Mouse (Mus musculus) intestine, embryonic 15.5 days (tissue): ENCODE data around the gene Sars2. TPM values are rescaled to one million over a fixed set of nuclear protein-coding genes. Genes with fewer than 3 reads are reported as not detected.

Source experiments
- ATAC-seq: fragments of 200-750 bp; cut with Nextera tagmentation; 2 replicates; pipeline ENCODE4 v1.8.0; 2017; ENCODE audit warnings: moderate TSS enrichment, moderate library complexity
- H3K27ac ChIP-seq: fragments of 300-500 bp; sonication (generic); 2 replicates; pipeline ENCODE4 v1.5.1; 2015; ENCODE audit warnings: mild to moderate bottlenecking, inconsistent platforms
- H3K27me3 ChIP-seq: fragments of 300-500 bp; sonication (generic); replicated peaks from 2 replicates; pipeline ENCODE4 v1.6.1; 2015; ENCODE audit warnings: inconsistent platforms
- H3K36me3 ChIP-seq: fragments of 300-500 bp; sonication (generic); 2 replicates; pipeline ENCODE4 v1.6.1; 2015; ENCODE audit warnings: inconsistent platforms
- H3K4me1 ChIP-seq: fragments of 300-500 bp; sonication (generic); replicated peaks from 2 replicates; pipeline ENCODE4 v1.6.1; 2015; ENCODE audit warnings: inconsistent platforms
- H3K4me2 ChIP-seq: fragments of 300-500 bp; sonication (generic); replicated peaks from 2 replicates; pipeline ENCODE4 v1.6.1; 2015; ENCODE audit warnings: mild to moderate bottlenecking, inconsistent platforms
- H3K4me3 ChIP-seq: fragments of 300-500 bp; sonication (generic); replicated peaks from 2 replicates; pipeline ENCODE4 v1.5.1; 2015; ENCODE audit warnings: inconsistent platforms
- H3K9ac ChIP-seq: fragments of 300-500 bp; sonication (generic); 2 replicates; pipeline ENCODE4 v1.6.1; 2015; ENCODE audit warnings: inconsistent platforms
- H3K9me3 ChIP-seq: fragments of 300-500 bp; sonication (generic); 2 replicates; pipeline ENCODE4 v1.6.1; 2016; ENCODE audit warnings: inconsistent platforms
- WGBS: fragments of 180-500 bp; shearing (Covaris S2); methylation state at CpG from one replicate; pipeline ENCODE4 v1.1.7; 2015; 5-methylcytosine and 5-hydroxymethylcytosine counted together
- polyA plus RNA-seq: library from polyadenylated mRNA; unstranded; fragments of >200 nt; fragmentation: Nextera tagmentation; extraction: Ambion mirVana; gene quantifications from 2 replicates; pipeline ENCODE4 v1.2.1, GENCODE M21; 2015

Gene Sars2
- polyA plus RNA-seq, 1 experiment from 2014 or later = 22.6 TPM

GRCm38 (mm10) chr7:28788307-28789195, 46.8 kb downstream of the Sars2 start, which contains the start of gene Rinl:
Rinl (plus strand) TSS chr7:28788969.
- 61% methylated on average over 5 of the region's 5 CpGs for WGBS
- Histone ChIP-seq H3K27me3 (no peaks in the 10 kb centered on the region), H3K4me2 (no peak within 1 kb of the TSS), H3K4me3 (no peak within 1 kb of the TSS), H3K9me3 (no peaks in the 10 kb centered on the region), H3K4me1 (peaks cover 22% of the 10 kb centered on the region), H3K36me3 (no peaks in the 10 kb centered on the region), H3K9ac (no peak within 1 kb of the TSS), H3K27ac (peak within 1 kb of the TSS; percentile 6; the same call in 1 of the 2 replicates)
- no peak for ATAC-seq

- Histone ChIP-seq H3K4me1 (peaks cover 22% of the 10 kb centered on the region), H3K27ac (peak overlapping the region; percentile 6; the same call in 1 of the 2 replicates), H3K36me3 (no peaks in the 10 kb centered on the region), H3K27me3 (no peaks in the 10 kb centered on the region), H3K4me2 (no peak overlapping the region), H3K9me3 (no peaks in the 10 kb centered on the region), H3K4me3 (no peak overlapping the region), H3K9ac (no peak overlapping the region)
- ATAC-seq = no peak
- WGBS = 49% methylated on average over 3 of the region's 3 CpGs
Measured at GRCm38 (mm10) chr7:28789235-28789634, 47.4 kb downstream of the Sars2 start.

GRCm38 (mm10) chr7:28790066-28790806, 48.4 kb downstream of the Sars2 start:
- WGBS = 56% methylated on average over 8 of the region's 8 CpGs
- no peaks in the 10 kb centered on the region for H3K27me3 ChIP-seq
- H3K9me3 ChIP-seq = no peaks in the 10 kb centered on the region
- no peak overlapping the region for H3K9ac ChIP-seq
- peaks cover 22% of the 10 kb centered on the region for H3K4me1 ChIP-seq
- no peak overlapping the region for H3K4me3 ChIP-seq
- ATAC-seq = 0 out of 2 replicates have a peak, but pooled peaks have one; percentile 29
- no peaks in the 10 kb centered on the region for H3K36me3 ChIP-seq
- no peak overlapping the region for H3K27ac ChIP-seq
- H3K4me2 ChIP-seq = no peak overlapping the region

- Histone ChIP-seq H3K9me3 (no peaks in the 10 kb centered on the region), H3K4me1 (peaks cover 31% of the 10 kb centered on the region), H3K4me3 (no peak overlapping the region), H3K27ac (no peak overlapping the region), H3K9ac (no peak overlapping the region), H3K27me3 (no peaks in the 10 kb centered on the region), H3K36me3 (no peaks in the 10 kb centered on the region), H3K4me2 (no peak overlapping the region)
- ATAC-seq = no peak
Measured at GRCm38 (mm10) chr7:28791706-28792105, 49.9 kb downstream of the Sars2 start.

GRCm38 (mm10) chr7:28792391-28793185, 50.8 kb downstream of the Sars2 start:
- no peak for ATAC-seq
- no peaks in the 10 kb centered on the region for H3K36me3 ChIP-seq
- no peak overlapping the region for H3K4me2 ChIP-seq
- no peaks in the 10 kb centered on the region for H3K27me3 ChIP-seq
- no peak overlapping the region for H3K9ac ChIP-seq
- WGBS = 75% methylated on average over 14 of the region's 14 CpGs
- no peak overlapping the region for H3K4me3 ChIP-seq
- no peak overlapping the region for H3K27ac ChIP-seq
- H3K4me1 ChIP-seq = peaks cover 35% of the 10 kb centered on the region
- no peaks in the 10 kb centered on the region for H3K9me3 ChIP-seq

GRCm38 (mm10) chr7:28793834-28794233, 52.0 kb downstream of the Sars2 start:
- no peaks in the 10 kb centered on the region for H3K9me3 ChIP-seq
- no peaks in the 10 kb centered on the region for H3K36me3 ChIP-seq
- H3K4me2 ChIP-seq = no peak overlapping the region
- no peak overlapping the region for H3K27ac ChIP-seq
- no peak overlapping the region for H3K4me3 ChIP-seq
- peaks cover 33% of the 10 kb centered on the region for H3K4me1 ChIP-seq
- ATAC-seq = no peak
- H3K27me3 ChIP-seq = no peaks in the 10 kb centered on the region
- H3K9ac ChIP-seq = no peak overlapping the region
- WGBS = 46% methylated on average over 2 of the region's 2 CpGs

GRCm38 (mm10) chr7:28794496-28794895, 52.7 kb downstream of the Sars2 start:
- Histone ChIP-seq H3K9ac (no peak overlapping the region), H3K27ac (no peak overlapping the region), H3K4me3 (no peak overlapping the region), H3K4me1 (peaks cover 29% of the 10 kb centered on the region), H3K4me2 (no peak overlapping the region), H3K9me3 (no peaks in the 10 kb centered on the region), H3K27me3 (no peaks in the 10 kb centered on the region), H3K36me3 (no peaks in the 10 kb centered on the region)
- no peak for ATAC-seq
- 80% methylated on average over 3 of the region's 3 CpGs for WGBS

GRCm38 (mm10) chr7:28795832-28796231, 54.0 kb downstream of the Sars2 start:
- no peak overlapping the region for H3K4me3 ChIP-seq
- no peaks in the 10 kb centered on the region for H3K27me3 ChIP-seq
- H3K36me3 ChIP-seq = no peaks in the 10 kb centered on the region
- 67% methylated on average over 15 of the region's 15 CpGs for WGBS
- peak overlapping the region; percentile 2; the same call in 1 of the 2 replicates for H3K27ac ChIP-seq
- H3K9ac ChIP-seq = no peak overlapping the region
- H3K4me1 ChIP-seq = peaks cover 21% of the 10 kb centered on the region
- H3K9me3 ChIP-seq = no peaks in the 10 kb centered on the region
- H3K4me2 ChIP-seq = peak overlapping the region; percentile 48; the same call in 1 of the 2 replicates
- ATAC-seq = no peak

GRCm38 (mm10) chr7:28796562-28796975, 54.8 kb downstream of the Sars2 start:
- WGBS = 17% methylated on average over 32 of the region's 32 CpGs
- Histone ChIP-seq H3K4me1 (peaks cover 18% of the 10 kb centered on the region), H3K9me3 (no peaks in the 10 kb centered on the region), H3K27me3 (no peaks in the 10 kb centered on the region), H3K9ac (peak overlapping the region; percentile 11; the same call in 1 of the 2 replicates), H3K27ac (peak overlapping the region; percentile 6; the same call in 1 of the 2 replicates), H3K4me2 (peak overlapping the region; percentile 48), H3K36me3 (no peaks in the 10 kb centered on the region), H3K4me3 (0 out of 2 replicates have a peak overlapping the region, but pooled peaks have one; percentile 2)
- ATAC-seq = peak; percentile 81

- H3K4me3 ChIP-seq = no peak overlapping the region
- WGBS = 92% methylated on average over 9 of the region's 9 CpGs
- peaks cover 31% of the 10 kb centered on the region for H3K4me1 ChIP-seq
- no peak overlapping the region for H3K9ac ChIP-seq
- no peak overlapping the region for H3K4me2 ChIP-seq
- H3K9me3 ChIP-seq = no peaks in the 10 kb centered on the region
- no peaks in the 10 kb centered on the region for H3K27me3 ChIP-seq
- H3K27ac ChIP-seq = no peak overlapping the region
- no peaks in the 10 kb centered on the region for H3K36me3 ChIP-seq
- no peak for ATAC-seq
Measured at GRCm38 (mm10) chr7:28799994-28800393, 58.2 kb downstream of the Sars2 start.

- 43% methylated on average over 3 of the region's 3 CpGs for WGBS
- Histone ChIP-seq H3K4me3 (no peak overlapping the region), H3K4me1 (peaks cover 26% of the 10 kb centered on the region), H3K9ac (no peak overlapping the region), H3K4me2 (peak overlapping the region; percentile 35; the same call in 1 of the 2 replicates), H3K9me3 (no peaks in the 10 kb centered on the region), H3K27me3 (no peaks in the 10 kb centered on the region), H3K36me3 (no peaks in the 10 kb centered on the region), H3K27ac (peak overlapping the region; percentile 97)
- ATAC-seq = no peak
Measured at GRCm38 (mm10) chr7:28801451-28801850, 59.7 kb downstream of the Sars2 start.
